Mouse (Mus musculus): ENCODE results near the gene E030025P04Rik.

E030025P04Rik gene

DNA sequence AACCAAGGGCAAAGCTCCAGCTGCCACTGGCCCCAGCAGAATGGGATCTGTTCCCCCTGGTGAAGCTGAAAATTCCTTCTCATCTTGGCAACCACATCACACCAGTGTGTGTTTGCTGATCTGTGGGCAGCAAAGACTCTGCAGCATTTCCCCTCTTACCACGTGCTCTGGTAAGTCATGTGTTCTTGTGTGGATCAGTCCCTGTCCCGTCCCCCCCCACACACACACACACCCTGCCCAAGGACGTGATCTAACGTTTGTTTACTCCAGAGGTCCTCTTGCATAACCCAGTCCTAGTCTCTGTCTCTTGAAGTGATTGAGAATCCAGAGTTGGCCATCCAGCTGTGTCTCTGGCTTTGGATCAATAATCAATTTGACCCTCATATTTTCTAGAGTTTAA is at the start of gene E030025P04Rik:
E030025P04Rik (minus strand) TSS at position 134 of the 400 bp plus-strand sequence.
- no peak for DNase-seq (ENCODE audit: low read depth, low spot score)

GRCm38 (mm10) chr11:109192673-109193557 is 48.7 kb upstream of the E030025P04Rik start:
- peak; percentile 61 for DNase-seq (ENCODE audit: low read depth, low spot score)

DNA sequence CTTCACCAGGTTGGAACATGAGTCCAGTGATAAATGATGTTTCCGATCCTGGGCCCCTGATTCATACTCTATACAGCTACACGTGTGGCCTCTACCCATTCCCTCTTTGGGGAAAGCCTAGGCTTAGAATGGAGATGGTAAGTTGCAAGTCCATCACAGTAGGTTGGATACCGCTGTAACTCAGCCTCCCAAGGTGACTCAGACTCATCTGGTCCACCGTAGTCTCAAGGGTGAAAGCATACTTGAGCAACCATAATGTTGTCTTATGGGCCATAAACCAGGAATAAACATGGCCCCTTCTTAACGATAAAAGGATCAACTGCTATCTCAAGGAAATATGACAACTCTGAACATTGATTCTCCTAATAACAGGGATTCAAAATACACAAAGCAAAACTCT is 44.1 kb upstream of the E030025P04Rik start:
- DNase-seq (ENCODE audit: low read depth, low spot score) = no peak

- DNase-seq (ENCODE audit: low read depth, low spot score) = no peak
Observed at GRCm38 (mm10) chr11:109187631-109188184, 43.5 kb upstream of the E030025P04Rik start.

DNA sequence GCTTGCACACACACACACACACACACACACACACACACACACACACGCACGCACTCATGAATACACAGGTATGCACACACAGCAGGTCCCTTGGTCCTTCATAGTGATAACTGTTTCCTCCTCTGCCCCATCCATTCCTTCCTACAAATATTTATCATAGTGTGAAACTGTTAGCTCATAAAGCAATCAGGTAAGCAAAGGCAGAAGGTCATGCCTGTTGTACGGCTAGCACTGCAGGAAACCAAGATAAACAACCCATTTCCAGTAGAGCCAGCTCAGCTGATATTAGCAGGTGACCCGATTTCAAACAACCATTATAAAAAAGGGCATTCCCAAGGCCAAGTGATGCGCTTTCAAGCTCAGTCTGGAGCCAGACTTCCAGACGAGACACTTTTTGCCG is 36.9 kb upstream of the E030025P04Rik start:
- DNase-seq (ENCODE audit: low read depth, low spot score) = no peak

DNA sequence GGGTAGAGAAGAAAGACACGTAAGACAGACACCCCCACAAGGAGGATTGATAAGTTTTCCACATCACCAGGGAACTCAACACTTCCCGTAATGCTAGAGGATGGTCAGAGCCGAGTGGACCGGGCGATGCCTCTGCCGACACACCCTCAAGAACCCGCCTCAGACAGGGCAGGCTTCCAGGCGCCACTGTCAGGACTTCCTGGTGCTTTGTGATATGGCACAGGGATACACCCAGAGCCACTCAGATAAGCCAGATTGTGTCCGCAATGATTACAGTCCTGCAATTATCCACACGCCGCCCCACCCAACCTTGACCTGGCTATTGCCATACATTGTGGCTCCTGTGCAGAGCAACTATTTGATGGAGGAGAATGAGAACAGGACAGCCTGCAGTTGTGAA is 36.1 kb upstream of the E030025P04Rik start:
- no peak for DNase-seq (ENCODE audit: low read depth, low spot score)

- no peak for DNase-seq (ENCODE audit: low read depth, low spot score)
Observed at GRCm38 (mm10) chr11:109178788-109179518, 34.8 kb upstream of the E030025P04Rik start.

DNA sequence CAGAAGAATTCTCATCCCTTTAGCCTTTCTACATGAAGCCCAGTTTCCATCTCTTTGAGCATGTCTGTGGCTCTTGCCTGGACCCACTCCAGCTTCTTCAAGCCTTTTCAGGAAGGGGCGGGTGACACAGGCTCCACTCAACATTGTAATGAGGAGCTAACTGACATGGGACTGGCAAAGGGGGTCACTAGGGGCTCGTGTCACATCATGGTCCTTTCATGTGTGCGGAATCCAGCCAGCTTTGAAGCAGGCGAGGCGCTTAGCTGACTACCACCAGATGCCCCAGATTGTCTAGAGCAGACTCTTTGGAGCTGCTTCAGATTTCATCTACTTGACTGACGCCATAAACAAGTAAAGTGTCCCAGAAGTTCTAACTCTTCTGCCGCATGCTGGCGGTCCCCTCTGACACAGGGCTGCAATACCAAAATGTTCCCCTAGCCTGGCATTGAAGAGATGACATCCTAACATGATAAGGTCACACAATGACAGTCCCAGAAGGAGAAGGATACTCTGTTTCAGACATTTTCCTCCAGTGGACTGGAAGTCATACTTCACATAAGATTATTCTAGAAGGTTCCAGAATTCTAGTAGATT is 31.3 kb upstream of the E030025P04Rik start:
- no peak for DNase-seq (ENCODE audit: low read depth, low spot score)

- no peak for DNase-seq (ENCODE audit: low read depth, low spot score)
Observed at GRCm38 (mm10) chr11:109172224-109172623, 28.1 kb upstream of the E030025P04Rik start.

DNA sequence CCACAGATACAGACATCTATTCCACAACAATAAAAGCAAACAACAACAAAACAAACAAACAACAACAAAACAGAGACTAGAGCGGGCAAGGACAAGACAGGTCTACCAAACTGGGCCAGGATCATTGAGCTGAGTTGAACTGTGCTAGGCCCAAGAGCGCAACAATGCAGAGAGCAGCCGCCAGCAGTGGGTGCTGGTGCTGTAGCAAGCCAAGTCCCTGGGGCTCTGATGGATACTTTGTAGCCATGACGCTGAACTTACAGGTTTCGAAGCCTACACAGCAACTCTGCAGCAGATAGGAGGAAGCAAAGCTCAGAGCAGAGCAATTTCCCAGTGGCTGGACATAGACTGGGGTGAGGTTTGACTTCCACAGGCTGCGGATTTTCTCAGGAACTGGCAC is 26.6 kb upstream of the E030025P04Rik start:
- DNase-seq (ENCODE audit: low read depth, low spot score) = no peak

DNA sequence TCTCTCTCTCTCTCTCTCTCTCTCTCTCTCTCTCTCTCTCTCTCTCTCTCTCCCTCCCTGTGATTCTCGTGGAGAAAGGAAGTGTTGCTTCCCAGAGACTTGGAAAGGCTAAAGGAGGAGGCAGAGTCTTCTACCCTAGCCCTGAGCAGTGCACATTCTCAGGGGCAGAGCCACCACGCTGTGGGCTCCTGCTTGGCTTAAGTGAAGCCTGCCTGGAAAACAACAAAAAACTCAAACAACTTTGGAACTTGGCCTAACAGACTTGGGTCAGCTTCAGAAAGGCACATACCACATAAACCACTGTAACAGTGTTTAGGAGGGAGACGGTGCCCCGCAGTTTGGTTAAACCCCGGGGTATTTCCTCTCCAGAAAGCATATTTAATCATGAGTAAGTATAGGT is 13.5 kb upstream of the E030025P04Rik start:
- no peak for DNase-seq (ENCODE audit: low read depth, low spot score)

DNA sequence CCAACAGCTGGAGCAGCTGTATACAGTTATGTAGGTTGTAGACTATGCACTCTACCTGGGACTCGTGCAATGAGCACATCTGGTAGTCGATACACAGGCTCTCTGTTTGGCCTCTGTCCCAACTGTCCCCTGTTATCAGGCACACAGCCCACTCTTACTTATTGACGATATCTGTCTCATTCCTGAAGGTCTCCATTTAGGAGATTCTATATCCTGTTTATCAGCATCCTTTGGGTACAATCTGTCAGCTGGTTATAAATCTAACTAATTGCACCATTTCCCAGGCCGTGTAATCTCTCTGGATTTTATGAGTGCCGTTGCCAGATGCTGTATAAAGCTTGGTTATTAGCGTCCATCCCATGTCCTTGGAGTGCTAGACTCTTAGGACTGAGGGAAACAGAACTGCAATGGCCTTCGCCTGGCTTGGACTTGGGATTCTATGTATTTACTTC is 747 bp upstream of the E030025P04Rik start:
- DNase-seq (ENCODE audit: low read depth, low spot score) = no peak

DNA sequence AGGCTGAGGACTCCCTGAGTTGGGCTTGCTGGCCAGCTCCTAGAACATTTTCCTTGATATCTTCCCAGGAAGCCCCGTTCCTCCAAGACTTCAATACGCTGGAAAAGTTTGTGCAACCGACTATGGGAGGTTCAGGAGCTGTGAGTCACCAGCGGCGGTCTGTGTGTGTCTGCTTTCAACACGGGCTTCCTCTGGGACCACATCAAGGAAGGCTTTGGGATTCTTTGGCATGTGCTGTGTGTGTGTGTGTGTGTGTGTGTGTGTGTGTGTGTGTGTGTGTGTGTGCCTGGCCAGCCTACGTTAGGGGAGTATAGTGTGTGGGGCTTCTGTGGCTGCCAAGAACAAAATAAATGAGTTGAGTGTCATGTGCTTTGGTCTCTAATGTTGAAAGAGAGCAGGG is 17.7 kb downstream of the E030025P04Rik start:
- DNase-seq (ENCODE audit: low read depth, low spot score) = no peak

DNA sequence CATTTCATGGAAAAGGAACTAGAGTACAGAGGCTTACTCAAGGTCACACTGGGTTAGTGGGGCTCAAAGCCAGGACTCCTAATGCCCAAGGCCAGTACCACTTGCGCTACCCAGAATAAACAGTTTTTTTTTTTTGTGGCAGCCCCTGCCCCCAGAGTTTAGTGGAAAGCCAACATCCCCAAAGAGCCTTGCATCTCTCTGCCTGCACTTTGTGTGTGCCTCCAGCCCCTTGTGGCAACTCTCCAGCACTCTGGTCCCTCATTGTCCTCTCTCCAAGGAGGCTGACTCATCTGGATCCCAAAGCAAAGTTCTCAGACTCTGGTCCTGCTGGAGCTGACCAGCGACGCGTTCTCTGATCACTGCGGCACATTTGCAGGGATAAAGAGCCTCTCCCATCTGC is 18.7 kb downstream of the E030025P04Rik start:
- no peak for DNase-seq (ENCODE audit: low read depth, low spot score)

- DNase-seq (ENCODE audit: low read depth, low spot score) = no peak
Observed at GRCm38 (mm10) chr11:109124284-109124683, 19.9 kb downstream of the E030025P04Rik start.

GRCm38 (mm10) chr11:109109826-109110346 is 34.3 kb downstream of the E030025P04Rik start:
- no peak for DNase-seq (ENCODE audit: low read depth, low spot score)

- no peak for DNase-seq (ENCODE audit: low read depth, low spot score)
Observed at GRCm38 (mm10) chr11:109109056-109109455, 35.1 kb downstream of the E030025P04Rik start.

- no peak for DNase-seq (ENCODE audit: low read depth, low spot score)
Observed at GRCm38 (mm10) chr11:109107518-109108205, 36.5 kb downstream of the E030025P04Rik start.

GRCm38 (mm10) chr11:109106751-109107150 is 37.4 kb downstream of the E030025P04Rik start:
- DNase-seq (ENCODE audit: low read depth, low spot score) = no peak

- DNase-seq (ENCODE audit: low read depth, low spot score) = no peak
Observed at GRCm38 (mm10) chr11:109106181-109106580, 38.0 kb downstream of the E030025P04Rik start.

GRCm38 (mm10) chr11:109103386-109103785 is 40.8 kb downstream of the E030025P04Rik start:
- no peak for DNase-seq (ENCODE audit: low read depth, low spot score)

Measured in WW6 (cell line).